Mouse (Mus musculus) ES-Bruce4 (cell line): ENCODE results near the gene Trim2. TPM values are rescaled to one million over a fixed set of nuclear protein-coding genes. Genes with fewer than 3 reads are reported as not detected.

Source experiments
- H3K27ac ChIP-seq: 2 replicates; pipeline ENCODE4 v1.5.1; 2012; ENCODE audit warnings: low read length, inconsistent platforms; ENCODE audit not compliant: insufficient read depth
- H3K27me3 ChIP-seq: 2 replicates; pipeline ENCODE4 v1.6.1; 2012; ENCODE audit warnings: mild to moderate bottlenecking, low read length, inconsistent platforms; ENCODE audit not compliant: control insufficient read depth, poor library complexity, insufficient read depth, severe bottlenecking
- H3K36me3 ChIP-seq: 2 replicates; pipeline ENCODE4 v1.6.1; 2012; ENCODE audit warnings: inconsistent platforms, mild to moderate bottlenecking, low read length, moderate library complexity; ENCODE audit not compliant: control insufficient read depth, poor library complexity, insufficient read depth, severe bottlenecking
- H3K4me1 ChIP-seq: one replicate; pipeline ENCODE4 v1.8.1; 2011; ENCODE audit warnings: low read length; ENCODE audit not compliant: control insufficient read depth, insufficient read depth
- H3K4me3 ChIP-seq: 2 replicates; pipeline ENCODE4 v1.5.1; 2011; ENCODE audit warnings: low read depth, mild to moderate bottlenecking, low read length
- H3K9ac ChIP-seq: 2 replicates; pipeline ENCODE4 v1.6.1; 2012; ENCODE audit warnings: low read depth, mild to moderate bottlenecking, inconsistent platforms; ENCODE audit not compliant: poor library complexity, severe bottlenecking
- H3K9me3 ChIP-seq: replicated peaks from 2 replicates; pipeline ENCODE4 v1.6.1; 2012; ENCODE audit warnings: mild to moderate bottlenecking, low read length, inconsistent platforms; ENCODE audit not compliant: control insufficient read depth, poor library complexity, insufficient read depth, severe bottlenecking
- CTCF ChIP-seq: IDR thresholded peaks from one replicate; pipeline ENCODE4 v1.8.1; 2011; ENCODE audit warnings: low read depth, low read length
- EP300 ChIP-seq: IDR thresholded peaks from 2 replicates; pipeline ENCODE4 v1.6.1; 2011; ENCODE audit warnings: low read depth, low read length; ENCODE audit not compliant: insufficient read depth
- POLR2A ChIP-seq: IDR thresholded peaks from one replicate; pipeline ENCODE4 v1.8.1; 2011; ENCODE audit warnings: low read length; ENCODE audit not compliant: insufficient read depth
- polyA plus RNA-seq: library from polyadenylated mRNA; stranded (reverse); fragments of >200 nt; gene quantifications from 2 replicates; pipeline ENCODE4 v1.2.4, GENCODE M21; 2011; ENCODE audit warnings: low read depth; ENCODE audit not compliant: missing spikeins, insufficient read depth, insufficient read length

Trim2 gene
- polyA plus RNA-seq, 1 experiment, result 12.8 TPM

DNA sequence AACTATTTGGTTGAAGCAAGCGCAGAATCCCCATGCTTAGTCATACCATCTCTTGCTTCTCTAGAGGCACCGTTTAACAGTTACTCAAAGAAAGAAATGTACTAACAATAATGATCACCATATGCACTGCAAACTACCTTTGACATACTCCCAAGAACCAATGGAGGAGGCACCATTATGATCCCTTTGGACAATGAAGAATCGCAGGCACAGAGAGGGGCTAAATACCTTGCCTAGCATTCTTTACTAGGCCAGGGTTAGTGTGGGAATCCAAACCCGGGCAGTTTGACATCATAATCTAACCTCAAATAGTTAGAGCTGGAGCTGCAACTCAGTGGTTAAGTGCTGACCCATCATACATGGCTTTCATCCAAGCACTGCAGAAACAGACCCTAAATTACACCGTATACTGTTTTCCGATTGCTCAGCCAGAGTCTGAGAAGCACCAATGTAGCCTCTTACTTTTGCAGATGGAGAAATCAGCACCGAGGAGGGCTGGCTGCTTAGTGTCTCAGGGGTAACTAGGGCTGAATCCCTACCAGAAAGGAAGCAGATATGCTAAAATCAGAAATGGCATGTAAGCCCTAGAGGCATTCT lies 97.7 kb downstream of the Trim2 start:
- no peaks in the 10 kb centered on the region for H3K36me3 ChIP-seq
- H3K4me3 ChIP-seq, result no peak overlapping the region
- no peaks in the 10 kb centered on the region for H3K27me3 ChIP-seq
- peaks cover 2% of the 10 kb centered on the region for H3K4me1 ChIP-seq
- H3K9me3 ChIP-seq, result no peaks in the 10 kb centered on the region
- no peak overlapping the region for H3K9ac ChIP-seq
- no peak overlapping the region for H3K27ac ChIP-seq
- TF ChIP-seq EP300 (no peak), POLR2A (no peak), CTCF (no peak)

- H3K4me1 ChIP-seq, result peaks cover 2% of the 10 kb centered on the region
- no peaks in the 10 kb centered on the region for H3K27me3 ChIP-seq
- no peak for TF ChIP-seq EP300
- no peak for TF ChIP-seq POLR2A
- TF ChIP-seq CTCF, result no peak
- H3K27ac ChIP-seq, result no peak overlapping the region
- no peaks in the 10 kb centered on the region for H3K9me3 ChIP-seq
- H3K9ac ChIP-seq, result no peak overlapping the region
- H3K4me3 ChIP-seq, result no peak overlapping the region
- no peaks in the 10 kb centered on the region for H3K36me3 ChIP-seq
These were observed 98.2 kb downstream of the Trim2 start for GRCm38 (mm10) chr3:84208475-84208874.

- Histone ChIP-seq H3K27ac (no peak overlapping the region), H3K36me3 (no peaks in the 10 kb centered on the region), H3K9ac (no peak overlapping the region), H3K4me1 (peaks cover 2% of the 10 kb centered on the region), H3K27me3 (no peaks in the 10 kb centered on the region), H3K9me3 (no peaks in the 10 kb centered on the region), H3K4me3 (no peak overlapping the region)
- TF ChIP-seq POLR2A (no peak), CTCF (no peak), EP300 (no peak)
These were observed 99.3 kb downstream of the Trim2 start for GRCm38 (mm10) chr3:84207366-84207765.

DNA sequence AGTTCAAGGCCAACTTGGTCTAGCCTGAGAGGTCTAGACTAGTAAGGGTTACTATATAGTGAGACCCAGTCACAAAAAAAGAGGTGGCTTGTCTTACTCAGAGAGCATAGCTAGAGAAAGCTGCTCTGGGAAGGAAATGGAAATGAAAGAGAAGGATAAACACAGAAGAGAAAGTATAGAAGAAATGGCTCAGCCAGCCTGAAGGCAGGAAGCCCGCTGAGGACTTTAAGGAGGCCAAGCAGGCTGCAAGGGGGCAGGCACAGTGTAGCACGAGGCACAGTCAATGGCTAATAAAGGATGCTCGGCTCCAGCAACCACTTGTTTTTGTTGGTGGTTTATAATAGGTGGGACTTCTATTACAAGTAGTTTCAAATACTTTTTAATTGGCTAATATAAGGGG lies 100.6 kb downstream of the Trim2 start:
- no peaks in the 10 kb centered on the region for H3K36me3 ChIP-seq
- no peak overlapping the region for H3K9ac ChIP-seq
- H3K4me1 ChIP-seq, result peaks cover 2% of the 10 kb centered on the region
- no peak overlapping the region for H3K27ac ChIP-seq
- no peak overlapping the region for H3K4me3 ChIP-seq
- TF ChIP-seq EP300 (no peak), CTCF (no peak), POLR2A (no peak)
- H3K9me3 ChIP-seq, result no peaks in the 10 kb centered on the region
- H3K27me3 ChIP-seq, result no peaks in the 10 kb centered on the region

GRCm38 (mm10) chr3:84205650-84206049 lies 101.0 kb downstream of the Trim2 start:
- Histone ChIP-seq H3K36me3 (no peaks in the 10 kb centered on the region), H3K27ac (no peak overlapping the region), H3K9me3 (no peaks in the 10 kb centered on the region), H3K27me3 (no peaks in the 10 kb centered on the region), H3K9ac (no peak overlapping the region), H3K4me3 (no peak overlapping the region), H3K4me1 (peaks cover 3% of the 10 kb centered on the region)
- no peak for TF ChIP-seq CTCF
- no peak for TF ChIP-seq POLR2A
- TF ChIP-seq EP300, result no peak

GRCm38 (mm10) chr3:84204640-84205039 lies 102.0 kb downstream of the Trim2 start:
- H3K9me3 ChIP-seq, result no peaks in the 10 kb centered on the region
- no peak overlapping the region for H3K4me3 ChIP-seq
- peaks cover 5% of the 10 kb centered on the region for H3K4me1 ChIP-seq
- H3K27me3 ChIP-seq, result no peaks in the 10 kb centered on the region
- H3K9ac ChIP-seq, result no peak overlapping the region
- no peaks in the 10 kb centered on the region for H3K36me3 ChIP-seq
- H3K27ac ChIP-seq, result no peak overlapping the region
- TF ChIP-seq EP300, result no peak
- TF ChIP-seq POLR2A, result no peak
- TF ChIP-seq CTCF, result no peak
